Mouse (Mus musculus) liver, embryonic 15.5 days (tissue): ENCODE results near the gene Slc36a2. TPM values are rescaled to one million over a fixed set of nuclear protein-coding genes. Genes with fewer than 3 reads are reported as not detected.

Source experiments
- ATAC-seq: fragments of 200-750 bp; cut with Nextera tagmentation; 2 replicates; pipeline ENCODE4 v1.8.0; 2017; ENCODE audit warnings: moderate number of reproducible peaks, mild to moderate bottlenecking, moderate library complexity; ENCODE audit not compliant: insufficient read depth
- H3K27ac ChIP-seq: fragments of 300-500 bp; sonication (generic); replicated peaks from 2 replicates; pipeline ENCODE4 v1.5.1; 2015; ENCODE audit warnings: mild to moderate bottlenecking, inconsistent platforms
- H3K27me3 ChIP-seq: fragments of 300-500 bp; sonication (generic); 2 replicates; pipeline ENCODE4 v1.6.1; 2015; ENCODE audit warnings: mild to moderate bottlenecking, inconsistent platforms
- H3K36me3 ChIP-seq: fragments of 300-500 bp; sonication (generic); replicated peaks from 2 replicates; pipeline ENCODE4 v1.6.1; 2015; ENCODE audit warnings: moderate library complexity, mild to moderate bottlenecking, inconsistent platforms
- H3K4me1 ChIP-seq: fragments of 300-500 bp; sonication (generic); replicated peaks from 2 replicates; pipeline ENCODE4 v1.6.1; 2015; ENCODE audit warnings: inconsistent platforms
- H3K4me2 ChIP-seq: fragments of 300-500 bp; sonication (generic); 2 replicates; pipeline ENCODE4 v1.6.1; 2015; ENCODE audit warnings: moderate library complexity, mild to moderate bottlenecking, inconsistent platforms
- H3K4me3 ChIP-seq: fragments of 300-500 bp; sonication (generic); replicated peaks from 2 replicates; pipeline ENCODE4 v1.5.1; 2015; ENCODE audit warnings: mild to moderate bottlenecking, inconsistent platforms
- H3K9ac ChIP-seq: fragments of 300-500 bp; sonication (generic); 2 replicates; pipeline ENCODE4 v1.6.1; 2015; ENCODE audit warnings: moderate library complexity, mild to moderate bottlenecking, inconsistent platforms
- H3K9me3 ChIP-seq: fragments of 300-500 bp; sonication (generic); replicated peaks from 2 replicates; pipeline ENCODE4 v1.6.1; 2016; ENCODE audit warnings: inconsistent platforms
- WGBS: fragments of 180-500 bp; shearing (Covaris S2); methylation state at CpG from one replicate; pipeline ENCODE4 v1.1.7; 2015; ENCODE audit warnings: mixed read lengths; ENCODE audit not compliant: insufficient replicate concordance; 5-methylcytosine and 5-hydroxymethylcytosine counted together
- polyA plus RNA-seq: library from polyadenylated mRNA; unstranded; fragments of >200 nt; fragmentation: Nextera tagmentation; extraction: Ambion mirVana; gene quantifications from 2 replicates; pipeline ENCODE4 v1.2.1, GENCODE M21; 2015

Gene Slc36a2
- polyA plus RNA-seq, 1 experiment from 2014 or later: 27.3 TPM

GRCm38 (mm10) chr11:55187292-55187691, 2.4 kb upstream of the Slc36a2 start:
- H3K27me3 ChIP-seq: no peaks in the 10 kb centered on the region
- no peak overlapping the region for H3K9ac ChIP-seq
- H3K4me3 ChIP-seq: no peak overlapping the region
- H3K27ac ChIP-seq: no peak overlapping the region
- no peaks in the 10 kb centered on the region for H3K36me3 ChIP-seq
- 48% methylated on average over 4 of the region's 4 CpGs for WGBS
- no peak overlapping the region for H3K4me2 ChIP-seq
- no peaks in the 10 kb centered on the region for H3K9me3 ChIP-seq
- ATAC-seq: no peak
- H3K4me1 ChIP-seq: no peaks in the 10 kb centered on the region

DNA sequence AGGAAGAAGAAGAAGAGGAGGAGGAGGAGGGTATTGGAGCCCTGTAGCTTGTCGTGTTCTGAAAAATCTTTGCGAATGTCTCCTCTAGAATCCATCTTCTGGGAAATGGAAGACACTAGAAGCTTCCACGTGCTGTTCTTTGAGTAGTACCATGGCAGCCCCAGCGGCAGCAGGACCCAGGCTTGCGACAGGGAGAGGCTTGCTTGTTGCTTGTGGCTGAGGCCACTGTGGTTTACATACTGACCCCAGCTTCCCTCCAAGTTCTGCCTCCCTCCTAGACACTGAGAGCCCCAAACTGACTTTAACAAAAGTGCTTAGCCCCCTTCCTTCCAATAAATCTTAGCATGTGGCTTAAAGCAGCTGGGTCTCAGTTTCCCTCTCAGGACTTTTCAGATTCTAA, 631 bp downstream of the Slc36a2 start:
- H3K27me3 ChIP-seq: no peaks in the 10 kb centered on the region
- H3K9ac ChIP-seq: no peak overlapping the region
- H3K27ac ChIP-seq: peak overlapping the region; percentile 65; the same call in 1 of the 2 replicates
- H3K4me3 ChIP-seq: peak overlapping the region; percentile 38
- H3K36me3 ChIP-seq: no peaks in the 10 kb centered on the region
- 36% methylated on average over 5 of the region's 5 CpGs for WGBS
- no peak for ATAC-seq
- no peaks in the 10 kb centered on the region for H3K4me1 ChIP-seq
- H3K9me3 ChIP-seq: no peaks in the 10 kb centered on the region
- peak overlapping the region; percentile 44 for H3K4me2 ChIP-seq

- Histone ChIP-seq H3K4me2 (peak overlapping the region; percentile 44), H3K9ac (no peak overlapping the region), H3K4me3 (no peak overlapping the region), H3K4me1 (0 out of 2 replicates have a peak, but pooled peaks cover 4% of the 10 kb centered on the region), H3K36me3 (no peaks in the 10 kb centered on the region), H3K9me3 (no peaks in the 10 kb centered on the region), H3K27ac (peak overlapping the region; percentile 65), H3K27me3 (no peaks in the 10 kb centered on the region)
- WGBS: 48% methylated on average over 7 of the region's 7 CpGs
- ATAC-seq: peak; percentile 78
Observed at GRCm38 (mm10) chr11:55183124-55183523, 1.8 kb downstream of the Slc36a2 start.

DNA sequence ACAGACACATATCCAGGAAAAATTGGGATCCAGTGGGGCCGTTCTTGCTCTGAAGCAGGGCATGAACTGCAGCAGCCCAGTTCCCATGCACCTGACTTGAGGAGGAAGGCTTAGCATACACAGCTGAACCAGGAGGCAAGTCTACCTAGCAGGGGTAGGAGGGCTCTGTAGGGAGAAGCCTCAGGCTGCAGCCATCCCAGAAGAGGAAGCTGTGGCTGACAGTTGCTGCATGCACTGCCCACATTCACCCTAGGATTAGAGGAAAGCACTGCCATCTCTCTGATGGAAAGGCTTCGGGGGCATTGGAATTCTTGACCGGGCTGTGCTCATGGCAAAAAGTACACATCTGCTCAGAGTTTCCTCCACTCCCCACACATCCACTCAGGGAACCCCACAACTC, 5.0 kb downstream of the Slc36a2 start:
- Histone ChIP-seq H3K36me3 (no peaks in the 10 kb centered on the region), H3K9me3 (no peaks in the 10 kb centered on the region), H3K4me3 (no peak overlapping the region), H3K4me1 (0 out of 2 replicates have a peak, but pooled peaks cover 4% of the 10 kb centered on the region), H3K4me2 (no peak overlapping the region), H3K9ac (no peak overlapping the region), H3K27ac (no peak overlapping the region), H3K27me3 (no peaks in the 10 kb centered on the region)
- no peak for ATAC-seq
- 55% methylated on average over 3 of the region's 3 CpGs for WGBS

- Histone ChIP-seq H3K9ac (no peak overlapping the region), H3K4me1 (0 out of 2 replicates have a peak, but pooled peaks cover 4% of the 10 kb centered on the region), H3K9me3 (no peaks in the 10 kb centered on the region), H3K27ac (no peak overlapping the region), H3K4me2 (no peak overlapping the region), H3K4me3 (no peak overlapping the region), H3K36me3 (no peaks in the 10 kb centered on the region), H3K27me3 (no peaks in the 10 kb centered on the region)
- WGBS: 62% methylated on average over 4 of the region's 4 CpGs
- ATAC-seq: peak; percentile 43; the same call in 1 of the 2 replicates
Observed at GRCm38 (mm10) chr11:55178830-55179229, 6.0 kb downstream of the Slc36a2 start.

DNA sequence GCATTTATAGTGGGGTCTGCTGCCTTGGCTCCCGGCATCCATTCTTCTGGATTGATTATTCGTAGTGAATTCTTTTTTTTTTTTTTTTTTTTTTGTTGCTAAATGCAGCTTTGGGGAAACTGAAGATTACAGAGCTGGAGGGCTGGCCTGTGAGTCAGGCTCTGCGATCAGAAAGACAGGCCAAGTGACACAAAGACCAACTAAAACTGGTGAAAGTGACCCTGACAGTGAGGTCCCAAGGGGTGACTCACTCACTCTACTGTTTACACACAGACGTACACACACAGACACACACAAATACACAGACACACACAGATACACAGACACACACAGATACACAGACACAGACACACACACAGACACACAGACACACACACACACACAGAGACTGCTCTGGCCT, 14.4 kb downstream of the Slc36a2 start:
- H3K9me3 ChIP-seq: no peaks in the 10 kb centered on the region
- H3K4me3 ChIP-seq: no peak overlapping the region
- no peak overlapping the region for H3K27ac ChIP-seq
- WGBS: 67% methylated on average over 4 of the region's 4 CpGs
- 0 out of 2 replicates have a peak, but pooled peaks cover 3% of the 10 kb centered on the region for H3K4me1 ChIP-seq
- no peak for ATAC-seq
- H3K9ac ChIP-seq: no peak overlapping the region
- no peaks in the 10 kb centered on the region; the same call in 1 of the 2 replicates for H3K27me3 ChIP-seq
- H3K4me2 ChIP-seq: no peak overlapping the region
- peaks cover 8% of the 10 kb centered on the region; the same call in 1 of the 2 replicates for H3K36me3 ChIP-seq

- no peak overlapping the region for H3K4me2 ChIP-seq
- no peak overlapping the region for H3K9ac ChIP-seq
- ATAC-seq: peak; percentile 44
- no peaks in the 10 kb centered on the region; the same call in 1 of the 2 replicates for H3K27me3 ChIP-seq
- peaks cover 8% of the 10 kb centered on the region; the same call in 1 of the 2 replicates for H3K36me3 ChIP-seq
- 0 out of 2 replicates have a peak overlapping the region, but pooled peaks have one; percentile 10 for H3K27ac ChIP-seq
- 76% methylated on average over 6 of the region's 6 CpGs for WGBS
- 0 out of 2 replicates have a peak, but pooled peaks cover 3% of the 10 kb centered on the region for H3K4me1 ChIP-seq
- H3K4me3 ChIP-seq: no peak overlapping the region
- H3K9me3 ChIP-seq: no peaks in the 10 kb centered on the region
Observed at GRCm38 (mm10) chr11:55168914-55169313, 16.0 kb downstream of the Slc36a2 start.

- Histone ChIP-seq H3K4me3 (no peak overlapping the region), H3K36me3 (peaks cover 8% of the 10 kb centered on the region; the same call in 1 of the 2 replicates), H3K9ac (no peak overlapping the region), H3K4me2 (no peak overlapping the region), H3K9me3 (no peaks in the 10 kb centered on the region), H3K27ac (no peak overlapping the region), H3K27me3 (no peaks in the 10 kb centered on the region; the same call in 1 of the 2 replicates), H3K4me1 (0 out of 2 replicates have a peak, but pooled peaks cover 3% of the 10 kb centered on the region)
- ATAC-seq: no peak
- WGBS: 60% methylated on average over 4 of the region's 4 CpGs
Observed at GRCm38 (mm10) chr11:55168504-55168903, 16.4 kb downstream of the Slc36a2 start.

DNA sequence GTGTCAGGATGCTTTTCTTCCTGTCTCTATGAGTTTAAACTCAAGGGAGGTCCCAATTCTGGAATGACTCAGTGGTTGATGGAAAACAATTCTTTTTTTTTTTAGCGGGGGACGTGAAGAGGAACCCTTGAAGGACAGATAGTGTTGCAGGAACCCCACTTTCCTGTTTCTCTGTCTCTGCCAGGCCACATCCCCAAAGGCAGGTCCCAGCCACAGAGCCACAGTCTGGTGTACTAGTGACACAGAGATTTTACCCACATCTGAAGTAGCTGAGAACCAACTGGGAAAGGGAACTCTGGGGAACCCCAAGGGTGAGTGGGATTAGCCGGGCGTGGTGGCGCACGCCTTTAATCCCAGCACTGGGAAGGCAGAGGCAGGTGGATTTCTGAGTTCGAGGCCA, 19.1 kb downstream of the Slc36a2 start:
- WGBS: 60% methylated on average over 7 of the region's 7 CpGs
- Histone ChIP-seq H3K9ac (no peak overlapping the region), H3K4me1 (peaks cover 3% of the 10 kb centered on the region; the same call in 1 of the 2 replicates), H3K4me3 (no peak overlapping the region), H3K27ac (no peak overlapping the region), H3K36me3 (no peaks in the 10 kb centered on the region), H3K27me3 (no peaks in the 10 kb centered on the region), H3K4me2 (no peak overlapping the region), H3K9me3 (no peaks in the 10 kb centered on the region)
- no peak for ATAC-seq

DNA sequence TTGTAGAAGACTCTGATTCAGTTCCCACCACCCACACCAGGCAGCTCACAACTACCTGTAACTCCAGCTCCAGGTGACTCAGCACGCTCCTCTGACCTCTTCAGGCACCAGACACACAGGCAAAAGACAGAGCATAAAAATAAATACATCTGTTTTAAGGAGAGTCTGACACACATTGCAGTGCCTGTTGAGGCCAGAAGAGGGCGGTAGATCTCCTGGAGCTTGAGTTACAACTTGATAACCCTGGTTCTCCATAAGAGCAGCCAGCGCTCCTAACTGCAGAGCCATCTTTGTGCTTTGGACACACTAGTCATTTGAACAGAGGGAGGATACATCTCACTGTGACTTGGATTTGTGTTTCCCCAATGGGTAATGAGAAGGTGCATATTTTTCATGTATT, 20.2 kb downstream of the Slc36a2 start:
- no peaks in the 10 kb centered on the region for H3K27me3 ChIP-seq
- H3K36me3 ChIP-seq: no peaks in the 10 kb centered on the region
- H3K27ac ChIP-seq: no peak overlapping the region
- H3K9me3 ChIP-seq: no peaks in the 10 kb centered on the region
- no peak overlapping the region for H3K4me2 ChIP-seq
- no peak overlapping the region for H3K9ac ChIP-seq
- no peak for ATAC-seq
- no peak overlapping the region for H3K4me3 ChIP-seq
- 21% methylated on average over 3 of the region's 3 CpGs for WGBS
- H3K4me1 ChIP-seq: peaks cover 3% of the 10 kb centered on the region; the same call in 1 of the 2 replicates

DNA sequence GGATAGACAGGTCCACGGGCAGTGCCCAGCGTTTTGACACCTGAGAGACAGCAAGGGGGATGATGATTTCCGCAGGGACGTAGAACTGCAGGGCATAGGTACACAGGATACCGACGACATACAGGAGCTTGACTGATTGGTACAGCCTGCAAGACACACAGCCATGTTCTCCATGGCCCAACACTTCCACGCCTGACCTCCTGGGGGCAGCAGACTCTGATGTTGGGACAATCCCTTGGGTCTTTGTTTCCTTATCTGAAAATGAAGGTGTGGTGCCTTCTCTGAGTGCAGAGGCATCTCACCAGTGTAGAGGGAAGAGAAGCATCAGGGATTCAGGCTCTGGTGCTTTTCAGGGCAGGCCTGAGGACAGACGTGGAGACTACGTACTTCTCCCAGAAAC, 22.2 kb downstream of the Slc36a2 start:
- no peak for ATAC-seq

More for the DNA sequence above, 22.2 kb downstream of the Slc36a2 start:
- Histone ChIP-seq H3K4me2 (no peak overlapping the region), H3K27ac (no peak overlapping the region), H3K9ac (no peak overlapping the region), H3K27me3 (no peaks in the 10 kb centered on the region), H3K4me1 (no peaks in the 10 kb centered on the region; the same call in 1 of the 2 replicates), H3K9me3 (no peaks in the 10 kb centered on the region), H3K4me3 (no peak overlapping the region), H3K36me3 (no peaks in the 10 kb centered on the region)
- 38% methylated on average over 9 of the region's 9 CpGs for WGBS
